Mouse (Mus musculus) MEL-GATA-1-ER (cell line): ENCODE data around the gene B4gat1.
"Not testable (repeated sequence)": the region's sequence is repeated elsewhere in the genome, so short reads cannot be mapped to it uniquely, and the experiment has no call there.

Experiments used
- DNase-seq: peaks from one replicate; pipeline ENCODE4 v3.0.0-alpha.2; 2012; ENCODE audit warnings: low read depth; ENCODE audit errors: extremely low read depth

The B4gat1 gene

GRCm38 (mm10) chr19:5083961-5084833 is 45.6 kb downstream of the B4gat1 start:
- no peak for DNase-seq

GRCm38 (mm10) chr19:5084834-5085144 is 46.2 kb downstream of the B4gat1 start:
- DNase-seq = no peak

GRCm38 (mm10) chr19:5085145-5085863 is 46.7 kb downstream of the B4gat1 start, which contains the start of gene Tmem151a:
TSS of gene Tmem151a (minus strand) at chr19:5085531.
- DNase-seq = no peak

GRCm38 (mm10) chr19:5086533-5086932 is 47.9 kb downstream of the B4gat1 start:
- not testable (repeated sequence) for DNase-seq

GRCm38 (mm10) chr19:5087884-5088728 is 49.5 kb downstream of the B4gat1 start, which contains the start of gene Yif1a:
TSS of gene Yif1a (plus strand) at chr19:5088538.
- peak; percentile 100 for DNase-seq

GRCm38 (mm10) chr19:5089324-5089723 is 50.7 kb downstream of the B4gat1 start:
- no peak for DNase-seq
